In genomic region chr7:45549641-45550436, GRCm38 (mm10) we compare ENCODE assay signal across 29 mouse cellular contexts. TPM values are rescaled to one million over a fixed set of nuclear protein-coding genes. Genes with fewer than 3 reads are reported as not detected.
DNase-seq lines count a peak whose midpoint lies in the region; TF ChIP-seq lines count a peak whose summit lies in the region.
"Had no signal": no experiment of that assay in that cellular context is flagged by ENCODE, and none has a peak within 500 bp of the region (broad histone marks: within the 10 kb centered on the region; RNA-seq: fewer than 3 reads in every experiment).

No protein-coding gene starts in this region.

- peaks cover 9% of the 10 kb centered on the region for H3K4me1 ChIP-seq in limb, embryonic 10.5 days
- H3K4me1 ChIP-seq: hindbrain, embryonic 15.5 days; limb, embryonic 12.5 days; midbrain, embryonic 15.5 days; neural tube, embryonic 13.5 days had no signal

- intact Hi-C loops in gastrocnemius, adult 2 months (cut with DNase I), result no loop called here

- H3K9me3 ChIP-seq in limb, embryonic 10.5 days (replicated peaks), result no peaks in the 10 kb centered on the region
- H3K9me3 ChIP-seq: embryonic facial prominence, embryonic 12.5 days; hindbrain, embryonic 15.5 days; limb, embryonic 12.5 days; liver, embryonic 12.5 days; midbrain, embryonic 15.5 days; neural tube, embryonic 13.5 days had no signal

- DNase-seq in adrenal gland, adult 2 months, result peak; percentile 43
- no peak for DNase-seq in adrenal gland, adult 18-20 months (ENCODE audit: low spot score in 2 of 2)
- no peak for DNase-seq in gastrocnemius, adult 2 months
- no peak for DNase-seq in gastrocnemius, postnatal 25 days
- DNase-seq in ES-CJ7 (ENCODE audit: low read depth, low spot score), result peak; percentile 75
- no peak for DNase-seq in limb, embryonic 10.5 days (ENCODE audit: low spot score)
- no peak for DNase-seq in lung, postnatal 4 days
- DNase-seq in thymus, postnatal 36 days, result no peak
- DNase-seq: cerebellum, adult 11 months; cerebellum, adult 9-10 months; embryo, embryonic 11 days; gastrocnemius, postnatal 14 days; heart, adult 11 months; heart, postnatal 4 days; kidney, adult 11 months; kidney, postnatal 14 days; layer of hippocampus, adult 9-11 months; liver, postnatal 0 days; right cerebral cortex, postnatal 14 days had no signal

- WGBS in limb, embryonic 10.5 days, result 90% methylated on average over 16 of the region's 16 CpGs

- H3K27me3 ChIP-seq in limb, embryonic 10.5 days (ENCODE audit: low read depth, poor library complexity, severe bottlenecking), result no peaks in the 10 kb centered on the region
- H3K27me3 ChIP-seq: CH12.LX; embryonic facial prominence, embryonic 12.5 days; hindbrain, embryonic 15.5 days; limb, embryonic 12.5 days; midbrain, embryonic 15.5 days; neural tube, embryonic 13.5 days had no signal

- no peak overlapping the region; the same call in 1 of the 2 replicates for H3K4me3 ChIP-seq in gastrocnemius, adult 2 months
- H3K4me3 ChIP-seq in limb, embryonic 10.5 days, result no peak overlapping the region
- H3K4me3 ChIP-seq: embryonic facial prominence, embryonic 12.5 days; hindbrain, embryonic 15.5 days; limb, embryonic 12.5 days; liver, embryonic 12.5 days; midbrain, embryonic 15.5 days; neural tube, embryonic 13.5 days had no signal

- TF ChIP-seq CTCF in gastrocnemius, adult 2 months (IDR thresholded peaks at IDR 0.05), result no peak

- no peaks in the 10 kb centered on the region for H3K36me3 ChIP-seq in limb, embryonic 10.5 days
- H3K36me3 ChIP-seq: embryonic facial prominence, embryonic 12.5 days; hindbrain, embryonic 15.5 days; limb, embryonic 12.5 days; liver, embryonic 12.5 days; midbrain, embryonic 15.5 days; neural tube, embryonic 13.5 days had no signal

- peak overlapping the region; percentile 57; the same call in 1 of the 2 replicates for H3K27ac ChIP-seq in gastrocnemius, adult 2 months
- peak overlapping the region; percentile 19; the same call in 1 of the 2 replicates for H3K27ac ChIP-seq in limb, embryonic 10.5 days
- H3K27ac ChIP-seq: embryonic facial prominence, embryonic 12.5 days; hindbrain, embryonic 15.5 days; limb, embryonic 12.5 days; liver, embryonic 12.5 days; macrophage; midbrain, embryonic 15.5 days; neural tube, embryonic 13.5 days had no signal

RNA-seq across cellular contexts. Expression of gene Hsd17b14, which starts 4.9 kb away (rescaled TPM):
- 1 to 10 TPM; 2.3 TPM for total RNA-seq in adrenal gland, adult 2 months (2021)
- 1.5 and 2.3 TPM in 2 replicates for polyA plus RNA-seq in adrenal gland, adult 2 months (2012; rRNA removed)
- 1 to 10 TPM in 1 of 2 experiments, under 1 TPM in 1; 0.83 to 3.0 TPM for total RNA-seq in adrenal gland, adult 18-20 months (2021)
- total RNA-seq in gastrocnemius, adult 2 months (2021), result 1 to 10 TPM; 1.0 to 1.3 TPM
- 1 to 10 TPM in 1 of 2 experiments, under 1 TPM in 1; 0.99 to 1.2 TPM for total RNA-seq in gastrocnemius, postnatal 25 days (2021)
- 1.0 and 1.1 TPM in 2 replicates for polyA plus RNA-seq in limb, embryonic 10.5 days (2016; fragmentation: Nextera tagmentation; extraction: Ambion mirVana)
- total RNA-seq: CH12.LX; left cerebral cortex, postnatal 14 days; megakaryocyte-erythroid progenitor cell, adult 5-6 weeks had no signal
- polyA plus RNA-seq: midbrain, embryonic 15.5 days had no signal

RNA-seq across cellular contexts. Expression of gene Bcat2, which starts 20.1 kb away (rescaled TPM):
- total RNA-seq in adrenal gland, adult 2 months (2021), result 100 to 1,000 TPM; 213 to 292 TPM
- polyA plus RNA-seq in adrenal gland, adult 2 months (2012; rRNA removed), result 166 and 170 TPM in 2 replicates
- 100 to 1,000 TPM; 164 to 265 TPM for total RNA-seq in adrenal gland, adult 18-20 months (2021)
- 100 to 1,000 TPM in 1 of 2 experiments, 10 to 100 TPM in 1; 91.4 to 106 TPM for total RNA-seq in gastrocnemius, adult 2 months (2021)
- total RNA-seq in gastrocnemius, postnatal 25 days (2021), result 10 to 100 TPM; 56.3 to 63.9 TPM
- polyA plus RNA-seq in limb, embryonic 10.5 days (2016; fragmentation: Nextera tagmentation; extraction: Ambion mirVana), result 65.8 and 68.0 TPM in 2 replicates

RNA-seq across cellular contexts. Expression of gene Plekha4, which starts 23.7 kb away (rescaled TPM):
- 1 to 10 TPM; 3.0 to 5.9 TPM for total RNA-seq in adrenal gland, adult 2 months (2021)
- polyA plus RNA-seq in adrenal gland, adult 2 months (2012; rRNA removed), result 9.8 and 15.6 TPM in 2 replicates
- total RNA-seq in adrenal gland, adult 18-20 months (2021), result 1 to 10 TPM; 2.5 to 2.7 TPM
- 1 to 10 TPM; 3.4 to 3.5 TPM for total RNA-seq in gastrocnemius, adult 2 months (2021)
- 1 to 10 TPM; 7.5 to 8.5 TPM for total RNA-seq in gastrocnemius, postnatal 25 days (2021)
- polyA plus RNA-seq in limb, embryonic 10.5 days (2016; fragmentation: Nextera tagmentation; extraction: Ambion mirVana), result 0.43 and 1.0 TPM in 2 replicates
- total RNA-seq: megakaryocyte-erythroid progenitor cell, adult 5-6 weeks had no signal

RNA-seq across cellular contexts. Expression of gene Ppp1r15a, which starts 23.8 kb away (rescaled TPM):
- total RNA-seq in adrenal gland, adult 2 months (2021), result 10 to 100 TPM; 49.0 to 57.8 TPM
- polyA plus RNA-seq in adrenal gland, adult 2 months (2012; rRNA removed), result 49.5 and 49.7 TPM in 2 replicates
- 10 to 100 TPM; 47.1 to 48.6 TPM for total RNA-seq in adrenal gland, adult 18-20 months (2021)
- total RNA-seq in gastrocnemius, adult 2 months (2021), result 10 to 100 TPM; 28.3 to 28.5 TPM
- 10 to 100 TPM; 13.8 to 19.2 TPM for total RNA-seq in gastrocnemius, postnatal 25 days (2021)
- 22.4 and 25.7 TPM in 2 replicates for polyA plus RNA-seq in limb, embryonic 10.5 days (2016; fragmentation: Nextera tagmentation; extraction: Ambion mirVana)

RNA-seq across cellular contexts. Expression of gene Nucb1, which starts 39.6 kb away (rescaled TPM):
- total RNA-seq in adrenal gland, adult 2 months (2021), result 100 to 1,000 TPM; 280 to 286 TPM
- polyA plus RNA-seq in adrenal gland, adult 2 months (2012; rRNA removed), result 594 and 643 TPM in 2 replicates
- total RNA-seq in adrenal gland, adult 18-20 months (2021), result 100 to 1,000 TPM; 272 to 283 TPM
- 10 to 100 TPM; 55.1 to 61.8 TPM for total RNA-seq in gastrocnemius, adult 2 months (2021)
- total RNA-seq in gastrocnemius, postnatal 25 days (2021), result 10 to 100 TPM; 60.8 to 73.2 TPM
- polyA plus RNA-seq in limb, embryonic 10.5 days (2016; fragmentation: Nextera tagmentation; extraction: Ambion mirVana), result 116 and 125 TPM in 2 replicates

Comparison
In these comparisons a context has a peak if more than half of its experiments do, and no peak if none do; other contexts are left out.
1. DNase-seq: peak in adrenal gland, adult 2 months (single experiment) and ES-CJ7 (single experiment); none in adrenal gland, adult 18-20 months (0 of 2), gastrocnemius, adult 2 months (single experiment), gastrocnemius, postnatal 25 days (single experiment), limb, embryonic 10.5 days (single experiment), lung, postnatal 4 days (0 of 2) and thymus, postnatal 36 days (0 of 2).